Mouse (Mus musculus) heart, embryonic 10.5 days (tissue): Measurements from ENCODE around the gene BC107364. TPM values are rescaled to one million over a fixed set of nuclear protein-coding genes. Genes with fewer than 3 reads are reported as not detected.
"Not testable (repeated sequence)": the region's sequence is repeated elsewhere in the genome, so short reads cannot be mapped to it uniquely, and the experiment has no call there.

Source experiments
- DNase-seq: peaks from one replicate; pipeline ENCODE4 v3.0.0-alpha.2; 2017; ENCODE audit warnings: low spot score
- H3K27ac ChIP-seq: fragments of 300-500 bp; sonication (generic); 2 replicates; pipeline ENCODE4 v1.5.1; 2016; ENCODE audit warnings: mild to moderate bottlenecking
- H3K27me3 ChIP-seq: fragments of 300-500 bp; sonication (generic); 2 replicates; pipeline ENCODE4 v1.6.1; 2016; ENCODE audit warnings: mild to moderate bottlenecking; ENCODE audit not compliant: poor library complexity, insufficient read depth, severe bottlenecking
- H3K36me3 ChIP-seq: fragments of 300-500 bp; sonication (generic); 2 replicates; pipeline ENCODE4 v1.6.1; 2016; ENCODE audit warnings: mild to moderate bottlenecking, moderate library complexity
- H3K4me1 ChIP-seq: fragments of 300-500 bp; sonication (generic); 2 replicates; pipeline ENCODE4 v1.6.1; 2016; ENCODE audit warnings: mild to moderate bottlenecking
- H3K4me3 ChIP-seq: fragments of 300-500 bp; sonication (generic); 2 replicates; pipeline ENCODE4 v1.5.1; 2016; ENCODE audit warnings: mild to moderate bottlenecking, moderate library complexity
- H3K9me3 ChIP-seq: fragments of 300-500 bp; sonication (generic); 2 replicates; pipeline ENCODE4 v1.6.1; 2016; ENCODE audit warnings: mild to moderate bottlenecking, moderate library complexity
- WGBS: fragments of 180-500 bp; shearing (Covaris S2); methylation state at CpG from one replicate; pipeline ENCODE4 v1.1.7; 2016; 5-methylcytosine and 5-hydroxymethylcytosine counted together
- polyA plus RNA-seq: library from polyadenylated mRNA; unstranded; fragments of >200 nt; fragmentation: Nextera tagmentation; extraction: Ambion mirVana; gene quantifications from 2 replicates; pipeline ENCODE4 v1.2.1, GENCODE M21; 2016

The BC107364 gene
- polyA plus RNA-seq, 1 experiment from 2014 or later, result not detected

DNA sequence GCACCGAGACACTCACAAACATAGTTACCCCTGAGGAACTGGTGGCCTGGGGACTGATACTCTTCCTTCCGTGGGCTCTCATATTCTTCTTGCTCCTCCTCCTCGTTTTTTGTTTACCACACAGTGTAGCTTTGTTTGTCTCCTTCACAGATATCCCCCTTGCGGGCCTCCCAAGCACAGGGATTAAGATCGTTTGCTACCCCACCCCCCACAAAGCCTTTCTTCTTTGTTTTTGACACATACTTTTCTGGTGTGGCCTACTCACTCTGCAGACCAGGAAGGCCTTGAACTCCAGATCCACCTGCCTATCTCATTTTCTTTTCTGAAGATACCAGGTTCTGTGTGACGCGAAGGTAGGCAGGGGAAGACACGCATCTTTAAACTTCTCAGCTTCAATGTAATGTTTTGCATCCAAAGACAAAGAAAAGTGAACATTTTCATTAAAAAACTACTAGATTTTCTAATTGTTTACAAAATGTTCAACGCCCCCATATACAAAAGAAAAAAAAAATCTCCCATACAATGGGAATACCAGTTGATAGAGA is 38.5 kb downstream of the BC107364 start:
- Histone ChIP-seq H3K36me3 (peaks cover 3% of the 10 kb centered on the region; the same call in 1 of the 2 replicates), H3K27ac (peak overlapping the region; percentile 99), H3K4me3 (peak overlapping the region; percentile 83), H3K4me1 (peaks cover 22% of the 10 kb centered on the region), H3K27me3 (peaks cover 17% of the 10 kb centered on the region), H3K9me3 (no peaks in the 10 kb centered on the region)
- 42% methylated on average over 9 of the region's 9 CpGs for WGBS
- no peak for DNase-seq

DNA sequence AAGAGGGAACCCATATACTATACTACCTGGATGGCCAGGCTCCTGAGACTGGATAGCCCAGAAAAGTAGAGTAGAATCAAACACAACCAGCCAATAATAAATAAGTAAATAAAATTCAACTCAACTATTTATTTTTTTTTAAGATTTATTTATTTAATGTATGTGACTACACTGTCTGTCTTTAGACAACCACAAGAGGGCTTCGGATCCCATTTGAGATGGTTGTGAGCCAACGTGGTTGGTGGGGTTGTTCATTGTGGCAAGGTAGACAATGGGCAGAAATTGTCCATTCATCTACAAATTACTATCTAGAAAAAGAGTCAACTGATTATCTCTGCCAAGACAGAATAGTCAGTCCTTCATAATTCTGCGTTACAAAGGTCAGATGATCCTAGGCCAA is 40.3 kb downstream of the BC107364 start:
- H3K36me3 ChIP-seq, result peaks cover 3% of the 10 kb centered on the region; the same call in 1 of the 2 replicates
- H3K4me3 ChIP-seq, result no peak overlapping the region
- peaks cover 22% of the 10 kb centered on the region for H3K4me1 ChIP-seq
- no peaks in the 10 kb centered on the region for H3K9me3 ChIP-seq
- no peak for DNase-seq
- 74% methylated on average over 3 of the region's 3 CpGs for WGBS
- H3K27ac ChIP-seq, result no peak overlapping the region
- peaks cover 32% of the 10 kb centered on the region for H3K27me3 ChIP-seq

DNA sequence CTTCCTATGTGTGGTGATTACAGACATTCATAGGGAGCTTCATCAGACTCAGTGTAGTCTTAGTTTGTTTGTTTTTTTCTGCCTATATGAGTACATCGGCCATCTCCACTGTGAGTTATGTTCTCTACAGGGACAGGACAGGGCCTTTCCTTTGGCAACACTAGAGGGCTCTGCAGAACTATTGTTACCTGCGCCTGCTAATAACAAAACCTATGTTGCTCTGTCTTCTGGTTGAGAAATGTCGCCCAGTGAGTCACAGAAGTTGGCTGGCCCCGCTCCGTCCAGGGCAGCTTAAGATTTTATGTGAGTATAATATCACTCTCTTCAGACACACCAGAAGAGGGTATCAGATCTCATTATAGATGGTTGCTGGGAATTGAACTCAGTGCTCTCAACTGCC is 41.1 kb downstream of the BC107364 start:
- Histone ChIP-seq H3K36me3 (peaks cover 3% of the 10 kb centered on the region; the same call in 1 of the 2 replicates), H3K27ac (no peak overlapping the region), H3K27me3 (peaks cover 40% of the 10 kb centered on the region), H3K9me3 (no peaks in the 10 kb centered on the region), H3K4me1 (peaks cover 22% of the 10 kb centered on the region), H3K4me3 (no peak overlapping the region)
- WGBS, result 78% methylated on average over 5 of the region's 5 CpGs
- DNase-seq, result no peak

DNA sequence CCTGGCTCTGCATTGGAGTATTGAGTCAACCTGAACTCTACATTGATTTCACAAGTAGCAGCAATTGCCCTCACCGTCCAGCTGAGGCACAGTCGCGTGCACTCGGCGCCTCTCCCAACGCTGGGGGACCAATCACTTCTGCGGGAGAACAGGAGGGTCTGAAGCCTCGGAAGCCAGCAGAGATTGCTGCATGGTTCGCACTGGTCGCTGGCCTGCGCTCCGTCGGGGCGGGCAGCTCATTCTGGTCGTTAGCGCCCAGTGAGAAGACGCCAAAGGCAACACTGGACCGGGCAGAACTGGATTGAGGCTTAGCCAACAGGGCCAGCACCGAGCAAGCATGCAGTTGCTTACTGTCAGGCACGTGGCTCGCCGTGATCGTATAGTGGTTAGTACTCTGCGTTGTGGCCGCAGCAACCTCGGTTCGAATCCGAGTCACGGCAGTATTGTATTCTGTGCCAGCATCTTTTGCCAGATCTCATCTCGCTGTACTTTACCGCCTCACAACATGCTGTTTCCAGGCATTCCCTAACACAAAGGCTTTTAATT is 42.3 kb downstream of the BC107364 start:
- WGBS, result 3% methylated on average over 31 of the region's 31 CpGs
- H3K27me3 ChIP-seq, result peaks cover 51% of the 10 kb centered on the region
- peak; percentile 88 for DNase-seq
- H3K4me3 ChIP-seq, result peak overlapping the region; percentile 53
- H3K36me3 ChIP-seq, result peaks cover 3% of the 10 kb centered on the region; the same call in 1 of the 2 replicates
- peaks cover 24% of the 10 kb centered on the region for H3K4me1 ChIP-seq
- no peaks in the 10 kb centered on the region for H3K9me3 ChIP-seq
- peak overlapping the region; percentile 59; the same call in 1 of the 2 replicates for H3K27ac ChIP-seq

DNA sequence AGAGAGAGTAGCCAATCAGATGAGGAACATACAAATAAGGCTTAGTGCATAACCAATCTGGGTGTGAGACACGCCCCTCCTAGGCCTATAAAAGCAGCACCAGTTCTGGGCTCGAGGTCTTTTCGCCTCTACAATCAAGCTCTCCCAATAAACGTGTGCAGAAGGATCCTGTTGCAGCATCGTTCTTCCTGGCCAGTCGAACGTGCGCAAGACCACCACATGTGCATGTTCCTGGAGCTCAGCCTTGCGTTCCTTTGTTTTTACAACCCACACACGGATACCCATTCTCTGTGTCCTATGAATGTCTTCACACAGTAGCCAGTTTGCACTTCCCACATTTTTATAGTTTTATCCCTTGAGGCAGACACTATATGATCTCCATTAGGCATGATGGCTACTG is 44.0 kb downstream of the BC107364 start:
- not testable (repeated sequence) for H3K9me3 ChIP-seq, DNase-seq, H3K27ac ChIP-seq, H3K36me3 ChIP-seq, H3K4me3 ChIP-seq
- 87% methylated on average over 10 of the region's 10 CpGs for WGBS
- peaks cover 24% of the 10 kb centered on the region for H3K4me1 ChIP-seq
- H3K27me3 ChIP-seq, result peaks cover 68% of the 10 kb centered on the region

DNA sequence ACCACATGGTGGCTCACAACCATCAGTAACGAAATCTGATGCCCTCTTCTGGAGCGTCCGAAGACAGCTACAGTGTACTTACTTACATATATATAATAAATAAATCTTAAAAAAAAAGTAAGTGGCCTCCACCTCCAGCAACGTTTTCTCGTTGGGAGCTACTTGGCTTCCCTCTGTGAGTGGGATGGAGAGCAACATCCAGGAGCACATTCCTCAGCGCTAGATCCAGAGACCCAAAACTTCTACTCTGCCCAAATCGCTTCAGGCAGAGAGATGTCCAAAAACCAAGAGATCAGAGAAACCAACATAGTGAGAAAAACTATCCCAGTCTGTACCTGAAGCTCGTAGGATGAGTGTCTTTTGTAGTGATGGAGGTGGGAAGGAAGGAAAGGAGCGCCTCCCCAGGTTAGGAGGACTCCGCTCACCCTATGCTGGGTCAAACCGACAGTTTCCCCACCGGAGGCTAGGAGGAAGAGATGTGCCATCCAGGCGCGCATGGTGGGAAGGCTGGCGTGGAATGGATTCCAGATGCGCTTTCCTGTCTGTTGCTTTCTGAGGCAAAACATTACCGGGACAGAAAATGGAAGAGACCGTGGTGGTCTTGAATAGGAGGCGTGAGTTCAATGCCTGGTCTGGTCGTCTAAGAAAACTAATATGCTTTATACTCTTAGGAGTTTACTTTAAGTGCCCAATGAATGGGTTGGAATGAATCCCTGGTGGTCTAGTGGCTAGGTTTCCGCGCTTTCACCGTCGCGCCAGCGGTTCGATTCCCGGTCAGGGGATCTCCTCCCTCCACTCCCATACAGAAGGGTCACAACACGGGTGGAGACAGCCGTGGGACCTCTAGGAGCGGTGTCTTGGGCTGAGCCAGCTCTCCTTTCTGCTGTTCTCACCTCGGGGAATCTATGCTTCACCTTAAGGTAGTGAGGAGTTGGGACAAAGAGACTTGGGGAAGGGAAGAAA is 46.3 kb downstream of the BC107364 start:
- Histone ChIP-seq H3K4me1 (peaks cover 30% of the 10 kb centered on the region), H3K27me3 (peaks cover 84% of the 10 kb centered on the region), H3K36me3 (no peaks in the 10 kb centered on the region), H3K4me3 (no peak overlapping the region), H3K9me3 (no peaks in the 10 kb centered on the region), H3K27ac (no peak overlapping the region)
- 47% methylated on average over 32 of the region's 32 CpGs for WGBS
- DNase-seq, result no peak

DNA sequence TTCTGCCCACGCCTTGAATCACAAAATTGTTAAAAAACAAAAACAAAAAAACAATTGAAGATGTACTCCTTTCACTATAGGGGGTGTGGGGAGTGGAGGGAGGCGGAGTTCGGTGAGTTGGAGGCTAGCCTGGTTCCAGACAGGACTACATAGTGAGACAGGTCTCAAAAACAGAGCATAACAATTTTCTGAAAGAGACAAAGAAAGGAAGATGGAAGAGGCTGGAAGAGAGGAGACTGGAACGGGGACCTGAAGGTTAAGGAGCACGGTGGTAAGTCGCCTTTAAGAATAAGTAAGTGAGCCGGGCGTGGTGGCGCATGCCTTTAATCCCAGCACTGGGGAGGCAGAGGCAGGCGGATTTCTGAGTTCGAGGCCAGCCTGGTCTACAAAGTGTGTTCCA is 47.1 kb downstream of the BC107364 start:
- 15% methylated on average over 11 of the region's 11 CpGs for WGBS
- no peak for DNase-seq
- Histone ChIP-seq H3K36me3 (no peaks in the 10 kb centered on the region), H3K4me1 (peaks cover 29% of the 10 kb centered on the region), H3K9me3 (no peaks in the 10 kb centered on the region), H3K27me3 (peaks cover 88% of the 10 kb centered on the region), H3K27ac (no peak overlapping the region), H3K4me3 (peak overlapping the region; percentile 54)

DNA sequence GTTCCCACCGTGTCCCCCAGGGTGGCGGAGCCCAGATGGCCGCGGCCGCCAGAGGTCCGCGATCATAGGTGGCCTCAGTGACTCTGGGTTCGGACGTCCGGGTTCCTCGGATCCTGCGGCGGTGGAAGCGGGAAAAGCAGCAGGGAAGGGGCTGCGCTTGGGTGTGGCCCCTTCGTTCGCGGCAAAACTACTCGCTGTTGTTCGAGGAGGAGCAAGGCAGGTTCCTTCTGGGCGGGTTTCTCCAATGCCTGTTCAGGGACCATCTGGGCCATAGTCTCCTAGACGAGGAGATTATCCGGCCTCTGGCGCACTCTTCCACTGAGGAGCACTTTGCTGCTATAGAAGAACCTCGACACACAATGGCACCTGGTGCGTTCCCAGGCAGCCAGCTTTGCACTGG is 47.7 kb downstream of the BC107364 start:
- H3K27me3 ChIP-seq, result peaks cover 84% of the 10 kb centered on the region
- WGBS, result under 1% methylated on average over 26 of the region's 26 CpGs
- DNase-seq, result no peak

DNA sequence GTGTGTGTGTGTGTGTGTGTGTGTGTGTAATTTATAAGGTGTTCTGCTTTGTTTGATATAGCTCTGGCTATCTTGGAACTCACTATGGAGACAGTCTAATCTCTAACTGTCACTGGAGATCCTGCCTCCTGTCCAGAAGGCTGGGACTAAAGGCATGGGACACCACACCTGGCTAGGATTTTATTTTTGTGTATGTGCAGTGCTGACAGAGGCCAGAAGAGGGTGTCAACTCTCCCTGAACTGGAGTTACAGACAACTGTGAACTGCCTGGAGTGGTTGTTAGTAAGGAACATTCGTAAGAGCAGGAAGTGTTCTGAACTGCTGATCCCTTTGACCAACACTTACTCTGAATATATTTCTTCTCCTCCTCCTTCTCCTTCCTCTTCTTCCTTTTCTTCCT is 49.1 kb downstream of the BC107364 start:
- H3K4me1 ChIP-seq, result peaks cover 22% of the 10 kb centered on the region
- H3K4me3 ChIP-seq, result no peak overlapping the region
- no peaks in the 10 kb centered on the region for H3K36me3 ChIP-seq
- WGBS, result 21% methylated on average over 1 of the region's 1 CpGs
- H3K27me3 ChIP-seq, result peaks cover 70% of the 10 kb centered on the region
- no peaks in the 10 kb centered on the region for H3K9me3 ChIP-seq
- no peak for DNase-seq
- H3K27ac ChIP-seq, result no peak overlapping the region

More for the DNA sequence above, 47.7 kb downstream of the BC107364 start:
- Histone ChIP-seq H3K4me1 (peaks cover 23% of the 10 kb centered on the region), H3K4me3 (peak overlapping the region; percentile 54), H3K9me3 (no peaks in the 10 kb centered on the region), H3K36me3 (no peaks in the 10 kb centered on the region), H3K27ac (no peak overlapping the region)

DNA sequence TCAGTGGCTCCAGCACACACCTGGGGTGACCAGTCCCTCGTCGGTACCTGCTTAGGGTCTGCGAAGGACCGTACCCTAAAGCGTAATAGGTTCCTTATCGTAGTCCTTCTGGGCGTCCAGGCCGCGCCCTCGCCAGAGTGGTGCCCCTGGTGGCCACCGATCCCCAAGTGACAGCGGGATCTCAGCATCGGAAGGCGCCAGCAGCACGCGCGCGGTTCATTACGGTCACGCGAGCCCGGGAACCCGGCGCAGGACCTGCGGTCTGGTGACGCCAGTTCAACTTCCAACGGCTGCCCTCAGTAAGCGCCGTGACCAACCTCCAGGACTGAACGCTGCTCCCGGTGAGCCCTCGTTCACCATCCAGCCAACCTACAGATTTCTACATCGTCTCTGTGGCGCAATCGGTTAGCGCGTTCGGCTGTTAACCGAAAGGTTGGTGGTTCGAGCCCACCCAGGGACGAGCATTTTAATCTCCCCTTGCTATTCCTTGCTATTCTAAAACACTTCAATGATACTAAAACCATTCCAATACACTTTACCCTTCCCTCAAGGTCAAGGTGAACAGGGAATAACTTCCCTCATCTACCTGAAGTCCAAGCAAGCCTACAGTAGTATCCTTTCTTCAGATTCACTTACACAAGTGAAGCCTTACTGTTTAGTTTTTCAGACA is 50.1 kb downstream of the BC107364 start:
- peak overlapping the region; percentile 76 for H3K27ac ChIP-seq
- peak overlapping the region; percentile 67 for H3K4me3 ChIP-seq
- H3K4me1 ChIP-seq, result peaks cover 22% of the 10 kb centered on the region
- no peaks in the 10 kb centered on the region for H3K9me3 ChIP-seq
- peaks cover 71% of the 10 kb centered on the region for H3K27me3 ChIP-seq
- DNase-seq, result peak; percentile 94
- under 1% methylated on average over 41 of the region's 41 CpGs for whole genome bisulfite sequencing
- H3K36me3 ChIP-seq, result no peaks in the 10 kb centered on the region

DNA sequence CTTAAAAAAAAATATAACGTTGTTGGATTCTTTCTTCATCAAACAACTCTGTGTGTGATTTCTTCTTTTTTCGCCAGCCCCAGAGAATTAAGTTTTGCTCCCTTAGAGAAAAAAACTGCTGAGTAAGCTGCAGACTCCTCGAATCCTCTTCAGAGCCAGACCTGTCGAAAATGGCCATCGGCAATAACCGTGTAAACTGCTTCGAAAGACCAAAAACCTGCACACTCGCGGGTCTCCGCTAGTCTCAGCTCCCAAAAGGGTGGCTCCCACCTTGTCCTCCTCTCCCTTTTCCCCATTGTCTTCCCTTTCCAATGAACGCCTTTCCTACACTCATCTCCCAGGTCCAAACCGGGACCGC is 50.7 kb downstream of the BC107364 start:
- no peaks in the 10 kb centered on the region for H3K36me3 ChIP-seq
- H3K27me3 ChIP-seq, result peaks cover 71% of the 10 kb centered on the region
- whole genome bisulfite sequencing, result 3% methylated on average over 13 of the region's 13 CpGs
- H3K4me1 ChIP-seq, result peaks cover 22% of the 10 kb centered on the region
- H3K27ac ChIP-seq, result peak overlapping the region; percentile 76
- no peaks in the 10 kb centered on the region for H3K9me3 ChIP-seq
- DNase-seq, result no peak
- H3K4me3 ChIP-seq, result peak overlapping the region; percentile 67

DNA sequence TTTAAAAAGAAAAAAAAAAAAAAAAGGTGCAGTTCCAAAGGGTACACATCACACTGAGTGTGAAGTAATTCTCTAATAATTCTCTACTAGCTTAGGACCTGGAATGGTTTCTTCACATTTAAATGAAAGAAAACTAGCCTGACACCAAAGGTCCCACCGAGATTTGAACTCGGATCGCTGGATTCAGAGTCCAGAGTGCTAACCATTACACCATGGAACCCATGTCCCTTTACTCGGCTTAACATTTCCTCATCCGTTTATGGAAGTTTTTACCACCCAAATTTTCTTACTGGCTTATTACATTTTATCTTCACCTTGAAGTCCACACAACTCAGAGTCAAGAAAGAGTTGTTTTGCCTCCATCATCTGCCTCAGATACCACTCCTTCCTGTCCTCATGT is 53.2 kb downstream of the BC107364 start:
- Histone ChIP-seq H3K9me3 (no peaks in the 10 kb centered on the region), H3K36me3 (no peaks in the 10 kb centered on the region), H3K27ac (no peak overlapping the region), H3K4me3 (no peak overlapping the region), H3K4me1 (peaks cover 12% of the 10 kb centered on the region), H3K27me3 (peaks cover 69% of the 10 kb centered on the region)
- WGBS, result 2% methylated on average over 5 of the region's 5 CpGs
- DNase-seq, result no peak
